Mouse (Mus musculus) MEL (cell line): ENCODE data around the gene Pcp4. TPM values are rescaled to one million over a fixed set of nuclear protein-coding genes. Genes with fewer than 3 reads are reported as not detected.

Experiments
- DNase-seq: peaks from one replicate; pipeline ENCODE4 v3.0.0; 2011; ENCODE audit warnings: low read depth, low spot score
- H3K27ac ChIP-seq: 2 replicates; pipeline ENCODE4 v1.5.1; 2012; ENCODE audit warnings: low read depth, mild to moderate bottlenecking, control low read depth, low read length, moderate library complexity; ENCODE audit not compliant: control insufficient read depth
- H3K27me3 ChIP-seq, 2 experiments: fragments of 150-350 bp in 1 of 2; sonication (generic) in 1 of 2; 2 replicates each; pipeline ENCODE4 v1.6.1; 2012; ENCODE audit warnings: low read length in 2 of 2, mild to moderate bottlenecking in 2 of 2, improper control_type of control experiment in 1 of 2, moderate library complexity in 1 of 2; ENCODE audit not compliant: insufficient read depth in 2 of 2, control insufficient read depth in 1 of 2
- H3K36me3 ChIP-seq, 2 experiments: 2 replicates each; pipeline ENCODE4 v1.6.1; 2012 to 2014; ENCODE audit warnings: low read length in 2 of 2, improper control_type of control experiment in 1 of 2, inconsistent platforms in 1 of 2, mild to moderate bottlenecking in 1 of 2; ENCODE audit not compliant: insufficient read depth in 2 of 2, control insufficient read depth in 1 of 2
- H3K4me1 ChIP-seq, 2 experiments: fragments of 150-350 bp in 1 of 2; sonication (generic) in 1 of 2; 2 replicates each; pipeline ENCODE4 v1.6.1; 2012; ENCODE audit warnings: low read length in 2 of 2, improper control_type of control experiment in 1 of 2, mild to moderate bottlenecking in 1 of 2; ENCODE audit not compliant: insufficient read depth in 2 of 2, control insufficient read depth in 1 of 2
- H3K4me3 ChIP-seq, 2 experiments: fragments of 150-350 bp in 1 of 2; sonication (generic) in 1 of 2; 2 replicates each; pipeline ENCODE4 v1.5.1; 2012; ENCODE audit warnings: low read depth in 2 of 2, low read length in 2 of 2, mild to moderate bottlenecking in 2 of 2, moderate library complexity in 2 of 2, control low read depth in 1 of 2, improper control_type of control experiment in 1 of 2; ENCODE audit not compliant: control insufficient read depth in 1 of 2, insufficient read depth in 1 of 2
- H3K79me2 ChIP-seq: 2 replicates; pipeline ENCODE4 v1.6.1; 2012; ENCODE audit warnings: mild to moderate bottlenecking, low read length, moderate library complexity; ENCODE audit not compliant: control insufficient read depth, poor library complexity, insufficient read depth
- H3K9ac ChIP-seq: 2 replicates; pipeline ENCODE4 v1.6.1; 2012; ENCODE audit warnings: low read depth, mild to moderate bottlenecking, control low read depth, low read length, moderate library complexity; ENCODE audit not compliant: control insufficient read depth, poor library complexity, severe bottlenecking
- H3K9me3 ChIP-seq: fragments of 150-350 bp; sonication (generic); replicated peaks from 2 replicates; pipeline ENCODE4 v1.6.1; 2012; ENCODE audit warnings: mild to moderate bottlenecking, low read length, improper control_type of control experiment, moderate library complexity; ENCODE audit not compliant: insufficient read depth
- CHD1 ChIP-seq: IDR thresholded peaks from 2 replicates; pipeline ENCODE4 v1.6.1; 2012; ENCODE audit warnings: low read depth, mild to moderate bottlenecking, inconsistent platforms, low read length, improper control_type of control experiment
- CHD2 ChIP-seq: IDR thresholded peaks from 2 replicates; pipeline ENCODE4 v1.6.1; 2011; ENCODE audit warnings: low read length, improper control_type of control experiment
- CTCF ChIP-seq, 3 experiments: IDR thresholded peaks in 2 of 3; conservative IDR thresholded peaks in 1 of 3; 2 replicates each; pipeline ENCODE4 v1.5.1; 2011 to 2012; ENCODE audit warnings: low read length in 3 of 3, low read depth in 2 of 3, mild to moderate bottlenecking in 2 of 3, improper control_type of control experiment in 1 of 3, inconsistent platforms in 1 of 3, mixed read lengths in 1 of 3, moderate library complexity in 1 of 3; ENCODE audit not compliant: control insufficient read depth in 1 of 3, insufficient read depth in 1 of 3, poor library complexity in 1 of 3, severe bottlenecking in 1 of 3
- ELF1 ChIP-seq: IDR thresholded peaks from 2 replicates; pipeline ENCODE4 v1.6.1; 2014; ENCODE audit warnings: low read depth, mild to moderate bottlenecking, inconsistent platforms, low read length, improper control_type of control experiment, moderate library complexity
- EP300 ChIP-seq, 2 experiments: IDR thresholded peaks; 2 replicates each; pipeline ENCODE4 v1.6.1; 2011; ENCODE audit warnings: improper control_type of control experiment in 2 of 2, low read length in 2 of 2, low read depth in 1 of 2, mild to moderate bottlenecking in 1 of 2
- ETS1 ChIP-seq: IDR thresholded peaks from 2 replicates; pipeline ENCODE4 v1.6.1; 2012; ENCODE audit warnings: low read depth, mild to moderate bottlenecking, inconsistent platforms, low read length, improper control_type of control experiment, moderate library complexity
- JUND ChIP-seq: IDR thresholded peaks from 2 replicates; pipeline ENCODE4 v1.6.1; 2011; ENCODE audit warnings: low read depth, mild to moderate bottlenecking, improper control_type of control experiment, low read length
- KAT2A ChIP-seq: conservative IDR thresholded peaks from 2 replicates; pipeline ENCODE4 v1.6.1; 2012; ENCODE audit warnings: low read depth, low read length, improper control_type of control experiment, inconsistent platforms
- MAFK ChIP-seq: IDR thresholded peaks from 2 replicates; pipeline ENCODE4 v1.6.1; 2011; ENCODE audit warnings: low read depth, mild to moderate bottlenecking, low read length, improper control_type of control experiment, borderline replicate concordance
- MAX ChIP-seq: IDR thresholded peaks from 2 replicates; pipeline ENCODE4 v1.6.1; 2011; ENCODE audit warnings: low read length, improper control_type of control experiment
- MAZ ChIP-seq: IDR thresholded peaks from 2 replicates; pipeline ENCODE4 v1.6.1; 2012; ENCODE audit warnings: low read depth, mild to moderate bottlenecking, inconsistent platforms, low read length, improper control_type of control experiment
- MXI1 ChIP-seq: IDR thresholded peaks from 2 replicates; pipeline ENCODE4 v1.6.1; 2011; ENCODE audit warnings: mild to moderate bottlenecking, low read depth, low read length, improper control_type of control experiment
- MYB ChIP-seq: IDR thresholded peaks from 2 replicates; pipeline ENCODE4 v1.6.1; 2011; ENCODE audit warnings: mild to moderate bottlenecking, low read depth, low read length, improper control_type of control experiment
- NELFE ChIP-seq: IDR thresholded peaks from 2 replicates; pipeline ENCODE4 v1.6.1; 2011; ENCODE audit warnings: low read depth, low read length, improper control_type of control experiment
- NRF1 ChIP-seq: IDR thresholded peaks from 2 replicates; pipeline ENCODE4 v1.6.1; 2014; ENCODE audit warnings: low read depth, mild to moderate bottlenecking, inconsistent platforms, low read length, improper control_type of control experiment, moderate library complexity; ENCODE audit not compliant: poor library complexity, insufficient read depth, severe bottlenecking
- POLR2AphosphoS2 ChIP-seq: IDR thresholded peaks from 2 replicates; pipeline ENCODE4 v1.6.1; 2011; ENCODE audit warnings: low read length, improper control_type of control experiment
- POLR2AphosphoS5 ChIP-seq: IDR thresholded peaks from 2 replicates; pipeline ENCODE4 v1.6.1; 2012; ENCODE audit warnings: low read depth, borderline replicate concordance, mild to moderate bottlenecking, inconsistent platforms, low read length, moderate library complexity, mixed read lengths
- SMC3 ChIP-seq: IDR thresholded peaks from 2 replicates; pipeline ENCODE4 v1.6.1; 2011; ENCODE audit warnings: low read depth, low read length, improper control_type of control experiment
- TAL1 ChIP-seq: IDR thresholded peaks from 2 replicates; pipeline ENCODE4 v1.6.1; 2012; ENCODE audit warnings: mild to moderate bottlenecking, inconsistent platforms, low read length, moderate library complexity, mixed read lengths
- USF1 ChIP-seq: IDR thresholded peaks from 2 replicates; pipeline ENCODE4 v1.6.1; 2014; ENCODE audit warnings: low read depth, mild to moderate bottlenecking, inconsistent platforms, low read length, improper control_type of control experiment, moderate library complexity
- ZC3H11A ChIP-seq: IDR thresholded peaks from 2 replicates; pipeline ENCODE4 v1.6.1; 2012; ENCODE audit warnings: low read depth, mild to moderate bottlenecking, inconsistent platforms, low read length, improper control_type of control experiment
- ZKSCAN1 ChIP-seq: IDR thresholded peaks from 2 replicates; pipeline ENCODE4 v1.6.1; 2012; ENCODE audit warnings: low read depth, mild to moderate bottlenecking, inconsistent platforms, low read length, improper control_type of control experiment, moderate library complexity
- ZMIZ1 ChIP-seq: IDR thresholded peaks from 2 replicates; pipeline ENCODE4 v1.6.1; 2012; ENCODE audit warnings: low read depth, mild to moderate bottlenecking, inconsistent platforms, low read length, improper control_type of control experiment, moderate library complexity
- ZNF384 ChIP-seq: IDR thresholded peaks from 2 replicates; pipeline ENCODE4 v1.6.1; 2012; ENCODE audit warnings: low read depth, mild to moderate bottlenecking, inconsistent platforms, low read length, improper control_type of control experiment
- polyA plus RNA-seq, 2 experiments: library from polyadenylated mRNA; stranded (reverse) in 1 of 2; unstranded in 1 of 2; fragments of >175 nt in 1 of 2; fragments of >200 nt in 1 of 2; gene quantifications; 2 replicates each; pipeline versions ENCODE4 v1.2.1 to v1.2.4; 2012; ENCODE audit warnings: low replicate concordance in 2 of 2, low read depth in 1 of 2; ENCODE audit not compliant: insufficient read length in 2 of 2, insufficient read depth in 1 of 2, missing spikeins in 1 of 2
- total RNA-seq: library from RNA; depleted of rRNA; stranded (reverse); fragments of 300-350 nt; gene quantifications from 2 replicates; pipeline ENCODE4 v1.2.3, GENCODE M21; 2012

Gene Pcp4
- total and polyA plus RNA-seq, 3 experiments: not detected

DNA sequence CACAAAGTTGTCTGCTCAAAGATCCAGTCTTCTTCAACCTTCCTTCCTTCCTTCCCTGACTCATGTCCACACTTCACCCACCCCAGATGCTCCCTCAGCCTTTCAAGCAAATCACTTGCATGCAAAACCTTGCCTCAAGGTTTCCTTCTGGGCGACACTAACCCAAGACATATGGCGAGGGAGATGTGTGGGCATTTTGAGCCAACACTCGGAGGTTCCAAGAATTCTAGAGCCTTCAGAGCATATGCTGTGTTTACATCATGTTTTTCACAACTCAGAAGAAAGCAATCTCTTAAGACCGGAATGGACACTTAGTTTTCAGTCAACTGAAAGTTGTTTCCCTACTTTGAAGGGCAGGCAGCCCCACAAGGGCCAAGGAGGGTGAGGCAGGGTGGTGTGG is 67.9 kb downstream of the Pcp4 start:
- TF ChIP-seq MAFK: no peak
- TF ChIP-seq JUND: no peak
- no peak for TF ChIP-seq CTCF (IDR thresholded peaks at IDR 0.05 in 2 of 3, conservative IDR thresholded peaks at IDR 0.05 in 1 of 3; ENCODE audit: control insufficient read depth in 1 of 3, insufficient read depth in 1 of 3, low read depth in 2 of 3, low read length in 3 of 3, poor library complexity in 1 of 3, severe bottlenecking in 1 of 3)
- no peak for TF ChIP-seq POLR2AphosphoS2
- no peak for TF ChIP-seq MAX
- no peak for TF ChIP-seq ELF1
- TF ChIP-seq MYB: no peak
- no peak for TF ChIP-seq ETS1
- TF ChIP-seq ZC3H11A: no peak
- TF ChIP-seq TAL1: no peak
- TF ChIP-seq NRF1: no peak
- TF ChIP-seq MAZ: no peak
- TF ChIP-seq NELFE: no peak
- TF ChIP-seq SMC3: no peak
- TF ChIP-seq ZKSCAN1: no peak
- no peak for TF ChIP-seq CHD2
- no peak for TF ChIP-seq CHD1
- no peak for TF ChIP-seq ZNF384
- TF ChIP-seq KAT2A: no peak
- no peak for TF ChIP-seq USF1
- TF ChIP-seq, all 39 proteins: peak for 0
- Histone ChIP-seq H3K36me3 (no peaks in the 10 kb centered on the region), H3K9ac (no peak overlapping the region)

DNA sequence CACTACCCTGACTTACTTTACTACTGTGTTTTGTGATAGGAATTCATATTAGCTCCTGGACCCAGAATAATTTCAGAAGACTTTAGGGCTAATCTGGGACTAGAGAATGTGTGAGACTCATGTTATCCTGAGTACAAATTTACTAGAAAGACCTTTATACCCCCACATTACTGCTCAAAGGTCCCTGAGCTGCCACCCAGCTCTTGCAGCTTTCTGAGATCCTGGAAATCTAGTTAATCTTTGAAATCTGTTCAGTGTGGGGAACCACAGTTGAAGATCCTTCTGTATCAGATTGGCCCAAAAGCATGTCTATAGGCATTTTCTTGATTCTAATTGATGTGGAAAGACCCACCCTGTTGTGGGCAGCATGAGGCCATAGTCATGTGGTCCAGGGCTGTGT is 69.0 kb downstream of the Pcp4 start:
- no peaks in the 10 kb centered on the region for H3K36me3 ChIP-seq
- no peaks in the 10 kb centered on the region for H3K4me1 ChIP-seq
- H3K27me3 ChIP-seq: no peaks in the 10 kb centered on the region
- no peak overlapping the region for H3K4me3 ChIP-seq
- no peak for DNase-seq
- H3K27ac ChIP-seq: no peak overlapping the region
- no peak overlapping the region for H3K9ac ChIP-seq
- no peaks in the 10 kb centered on the region for H3K79me2 ChIP-seq
- no peaks in the 10 kb centered on the region for H3K9me3 ChIP-seq
- TF ChIP-seq MAX (no peak), USF1 (no peak), EP300 (IDR thresholded peaks at IDR 0.05; ENCODE audit: low read depth in 1 of 2, low read length in 2 of 2) (no peak), MXI1 (no peak), KAT2A (no peak), MYB (no peak), ZMIZ1 (no peak), NRF1 (no peak), POLR2AphosphoS5 (no peak)

More for the DNA sequence above, 67.9 kb downstream of the Pcp4 start:
- Histone ChIP-seq H3K9me3 (no peaks in the 10 kb centered on the region), H3K4me1 (no peaks in the 10 kb centered on the region), H3K27me3 (no peaks in the 10 kb centered on the region), H3K4me3 (no peak overlapping the region), H3K79me2 (no peaks in the 10 kb centered on the region), H3K27ac (no peak overlapping the region)
- no peak for DNase-seq
